Mouse (Mus musculus) embryonic facial prominence, embryonic 10.5 days (tissue): ENCODE measurements around the gene Mmp19. TPM values are rescaled to one million over a fixed set of nuclear protein-coding genes. Genes with fewer than 3 reads are reported as not detected.

ENCODE experiments used
- DNase-seq: peaks from one replicate; pipeline ENCODE4 v3.0.0-alpha.2; 2017; ENCODE audit warnings: low spot score
- H3K27ac ChIP-seq: fragments of 300-500 bp; sonication (generic); replicated peaks from 2 replicates; pipeline ENCODE4 v1.5.1; 2016; ENCODE audit warnings: mild to moderate bottlenecking
- H3K27me3 ChIP-seq: fragments of 300-500 bp; sonication (generic); replicated peaks from 2 replicates; pipeline ENCODE4 v1.6.1; 2016; ENCODE audit warnings: low read depth, mild to moderate bottlenecking; ENCODE audit not compliant: poor library complexity, severe bottlenecking
- H3K36me3 ChIP-seq: fragments of 300-500 bp; sonication (generic); replicated peaks from 2 replicates; pipeline ENCODE4 v1.6.1; 2016; ENCODE audit warnings: mild to moderate bottlenecking, moderate library complexity
- H3K4me1 ChIP-seq: fragments of 300-500 bp; sonication (generic); 2 replicates; pipeline ENCODE4 v1.6.1; 2016
- H3K4me3 ChIP-seq: fragments of 300-500 bp; sonication (generic); 2 replicates; pipeline ENCODE4 v1.5.1; 2016; ENCODE audit warnings: mild to moderate bottlenecking, moderate library complexity
- H3K9me3 ChIP-seq: fragments of 300-500 bp; sonication (generic); 2 replicates; pipeline ENCODE4 v1.6.1; 2016; ENCODE audit warnings: mild to moderate bottlenecking
- WGBS: fragments of 180-500 bp; shearing (Covaris S2); methylation state at CpG from one replicate; pipeline ENCODE4 v1.1.7; 2016; 5-methylcytosine and 5-hydroxymethylcytosine counted together
- polyA plus RNA-seq: library from polyadenylated mRNA; unstranded; fragments of >200 nt; fragmentation: Nextera tagmentation; extraction: Ambion mirVana; gene quantifications from 2 replicates; pipeline ENCODE4 v1.2.1, GENCODE M21; 2016

Gene Mmp19
- polyA plus RNA-seq, 1 experiment from 2014 or later: 0.26 TPM

GRCm38 (mm10) chr10:128840612-128841011 lies 49.9 kb downstream of the Mmp19 start:
- H3K4me3 ChIP-seq: no peak overlapping the region
- no peak for DNase-seq
- H3K4me1 ChIP-seq: no peaks in the 10 kb centered on the region
- H3K27ac ChIP-seq: no peak overlapping the region
- peaks cover 93% of the 10 kb centered on the region for H3K36me3 ChIP-seq
- H3K9me3 ChIP-seq: no peaks in the 10 kb centered on the region
- H3K27me3 ChIP-seq: no peaks in the 10 kb centered on the region

GRCm38 (mm10) chr10:128843260-128843659 lies 52.5 kb downstream of the Mmp19 start:
- H3K4me1 ChIP-seq: no peaks in the 10 kb centered on the region
- DNase-seq: no peak
- 96% methylated on average over 5 of the region's 5 CpGs for WGBS
- no peaks in the 10 kb centered on the region for H3K9me3 ChIP-seq
- no peak overlapping the region for H3K4me3 ChIP-seq
- no peak overlapping the region for H3K27ac ChIP-seq
- H3K27me3 ChIP-seq: no peaks in the 10 kb centered on the region
- peaks cover 93% of the 10 kb centered on the region for H3K36me3 ChIP-seq

- Histone ChIP-seq H3K4me1 (no peaks in the 10 kb centered on the region), H3K9me3 (no peaks in the 10 kb centered on the region), H3K36me3 (peaks cover 93% of the 10 kb centered on the region), H3K27ac (no peak overlapping the region), H3K4me3 (no peak overlapping the region), H3K27me3 (no peaks in the 10 kb centered on the region)
- WGBS: 75% methylated on average over 2 of the region's 2 CpGs
- DNase-seq: no peak
Measured at GRCm38 (mm10) chr10:128845516-128845915, 54.8 kb downstream of the Mmp19 start.

- Histone ChIP-seq H3K27ac (no peak overlapping the region), H3K4me1 (no peaks in the 10 kb centered on the region), H3K4me3 (no peak overlapping the region), H3K27me3 (no peaks in the 10 kb centered on the region), H3K36me3 (peaks cover 92% of the 10 kb centered on the region), H3K9me3 (no peaks in the 10 kb centered on the region)
- DNase-seq: no peak
- WGBS: 96% methylated on average over 4 of the region's 4 CpGs
Measured at GRCm38 (mm10) chr10:128846664-128847063, 56.0 kb downstream of the Mmp19 start.

GRCm38 (mm10) chr10:128848426-128848825 lies 57.7 kb downstream of the Mmp19 start:
- no peaks in the 10 kb centered on the region for H3K9me3 ChIP-seq
- H3K27me3 ChIP-seq: no peaks in the 10 kb centered on the region
- WGBS: 86% methylated on average over 2 of the region's 2 CpGs
- DNase-seq: no peak
- H3K4me1 ChIP-seq: no peaks in the 10 kb centered on the region
- no peak overlapping the region for H3K4me3 ChIP-seq
- H3K27ac ChIP-seq: no peak overlapping the region
- H3K36me3 ChIP-seq: peaks cover 92% of the 10 kb centered on the region

GRCm38 (mm10) chr10:128850339-128850738 lies 59.6 kb downstream of the Mmp19 start:
- no peaks in the 10 kb centered on the region for H3K9me3 ChIP-seq
- no peaks in the 10 kb centered on the region for H3K27me3 ChIP-seq
- H3K4me1 ChIP-seq: no peaks in the 10 kb centered on the region
- no peak overlapping the region for H3K4me3 ChIP-seq
- H3K27ac ChIP-seq: no peak overlapping the region
- WGBS: 75% methylated on average over 3 of the region's 3 CpGs
- H3K36me3 ChIP-seq: peaks cover 85% of the 10 kb centered on the region
- DNase-seq: no peak

Other genes starting within 250 kb of the Mmp19 start
- 15.9 and 17.4 TPM in 2 replicates for gene Zc3h10, start 243.1 kb upstream of the Mmp19 start, polyA plus RNA-seq
- 3,494 and 3,561 TPM in 2 replicates for gene Rpl41, start 241.6 kb upstream of the Mmp19 start, polyA plus RNA-seq
- gene Pa2g4, start 224.9 kb upstream of the Mmp19 start, polyA plus RNA-seq: 274 and 287 TPM in 2 replicates
- gene Erbb3, start 201.3 kb upstream of the Mmp19 start, polyA plus RNA-seq: 11.9 and 12.2 TPM in 2 replicates
- gene Rps26, start 164.2 kb upstream of the Mmp19 start, polyA plus RNA-seq: 566 and 582 TPM in 2 replicates
- 2.9 and 3.5 TPM in 2 replicates for gene Ikzf4, start 144.9 kb upstream of the Mmp19 start, polyA plus RNA-seq
- 12.9 and 13.5 TPM in 2 replicates for gene Suox, start 116.8 kb upstream of the Mmp19 start, polyA plus RNA-seq
- gene Rab5b, start 94.6 kb upstream of the Mmp19 start, polyA plus RNA-seq: 64.4 and 70.4 TPM in 2 replicates
- 8.6 and 17.3 TPM in 2 replicates for gene Pmel, start 86.7 kb upstream of the Mmp19 start, polyA plus RNA-seq
- gene Cdk2, start 85.9 kb upstream of the Mmp19 start, polyA plus RNA-seq: 124 and 130 TPM in 2 replicates
- 5.2 and 6.3 TPM in 2 replicates for gene Dgka, start 46.1 kb upstream of the Mmp19 start, polyA plus RNA-seq
- gene Pym1, start 43.0 kb upstream of the Mmp19 start, polyA plus RNA-seq: 56.6 and 60.0 TPM in 2 replicates
- 51.9 and 53.7 TPM in 2 replicates for gene Dnajc14, start 13.2 kb downstream of the Mmp19 start, polyA plus RNA-seq
- 16.9 and 17.9 TPM in 2 replicates for gene Tmem198b, start 13.5 kb downstream of the Mmp19 start, polyA plus RNA-seq
- 259 and 263 TPM in 2 replicates for gene Sarnp, start 26.4 kb downstream of the Mmp19 start, polyA plus RNA-seq
- gene Ormdl2, start 30.7 kb downstream of the Mmp19 start, polyA plus RNA-seq: 63.7 and 66.4 TPM in 2 replicates
- 11.8 and 12.0 TPM in 2 replicates for gene Gdf11, start 100.8 kb downstream of the Mmp19 start, polyA plus RNA-seq
- gene Cd63, start 110.1 kb downstream of the Mmp19 start, polyA plus RNA-seq: 274 and 319 TPM in 2 replicates
- 11.2 and 11.9 TPM in 2 replicates for gene Rdh5, start 132.0 kb downstream of the Mmp19 start, polyA plus RNA-seq
- gene Bloc1s1, start 133.1 kb downstream of the Mmp19 start, polyA plus RNA-seq: 185 and 186 TPM in 2 replicates
- 1.8 and 2.7 TPM in 2 replicates for gene Itga7, start 142.9 kb downstream of the Mmp19 start, polyA plus RNA-seq
- not detected in 2 replicates for gene Mettl7b, start 170.1 kb downstream of the Mmp19 start, polyA plus RNA-seq
- gene Olfr9, start 198.5 kb downstream of the Mmp19 start, polyA plus RNA-seq: not detected in 2 replicates
- gene Olfr763, start 219.9 kb downstream of the Mmp19 start, polyA plus RNA-seq: not detected in 2 replicates
- gene Olfr764-ps1, start 249.0 kb downstream of the Mmp19 start, polyA plus RNA-seq: not detected in 2 replicates